Mouse (Mus musculus) hindbrain, embryonic 15.5 days (tissue): Measurements from ENCODE around the gene Slc22a4. TPM values are rescaled to one million over a fixed set of nuclear protein-coding genes. Genes with fewer than 3 reads are reported as not detected.
"Not testable (repeated sequence)": the region's sequence is repeated elsewhere in the genome, so short reads cannot be mapped to it uniquely, and the experiment has no call there.

Source experiments
- ATAC-seq: fragments of 200-750 bp; cut with Nextera tagmentation; 2 replicates; pipeline ENCODE4 v1.8.0; 2017; ENCODE audit warnings: low read depth, moderate number of reproducible peaks, moderate TSS enrichment; ENCODE audit not compliant: low FRiP score
- H3K27ac ChIP-seq: fragments of 300-500 bp; sonication (generic); replicated peaks from 2 replicates; pipeline ENCODE4 v1.5.1; 2015; ENCODE audit warnings: mild to moderate bottlenecking, inconsistent platforms
- H3K27me3 ChIP-seq: fragments of 300-500 bp; sonication (generic); 2 replicates; pipeline ENCODE4 v1.6.1; 2015; ENCODE audit warnings: control low read depth, inconsistent platforms
- H3K36me3 ChIP-seq: fragments of 300-500 bp; sonication (generic); 2 replicates; pipeline ENCODE4 v1.6.1; 2015; ENCODE audit warnings: control low read depth, inconsistent platforms
- H3K4me1 ChIP-seq: fragments of 300-500 bp; sonication (generic); replicated peaks from 2 replicates; pipeline ENCODE4 v1.6.1; 2015; ENCODE audit warnings: control low read depth, inconsistent platforms
- H3K4me2 ChIP-seq: fragments of 300-500 bp; sonication (generic); 2 replicates; pipeline ENCODE4 v1.6.1; 2015; ENCODE audit warnings: moderate library complexity, mild to moderate bottlenecking, inconsistent platforms
- H3K4me3 ChIP-seq: fragments of 300-500 bp; sonication (generic); 2 replicates; pipeline ENCODE4 v1.5.1; 2015; ENCODE audit warnings: mild to moderate bottlenecking, inconsistent platforms
- H3K9ac ChIP-seq: fragments of 300-500 bp; sonication (generic); 2 replicates; pipeline ENCODE4 v1.6.1; 2015; ENCODE audit warnings: inconsistent platforms
- H3K9me3 ChIP-seq: fragments of 300-500 bp; sonication (generic); 2 replicates; pipeline ENCODE4 v1.6.1; 2016; ENCODE audit warnings: control low read depth, inconsistent platforms
- WGBS: fragments of 180-500 bp; shearing (Covaris S2); methylation state at CpG from one replicate; pipeline ENCODE4 v1.1.7; 2015; 5-methylcytosine and 5-hydroxymethylcytosine counted together
- polyA plus RNA-seq: library from polyadenylated mRNA; unstranded; fragments of >200 nt; fragmentation: Nextera tagmentation; extraction: Ambion mirVana; gene quantifications from 2 replicates; pipeline ENCODE4 v1.2.1, GENCODE M21; 2015

Slc22a4 gene
- polyA plus RNA-seq, 1 experiment from 2014 or later, result 4.4 TPM

- H3K4me2 ChIP-seq, result no peak overlapping the region
- 65% methylated on average over 1 of the region's 1 CpGs for WGBS
- no peaks in the 10 kb centered on the region for H3K36me3 ChIP-seq
- no peaks in the 10 kb centered on the region for H3K9me3 ChIP-seq
- H3K4me3 ChIP-seq, result no peak overlapping the region
- H3K4me1 ChIP-seq, result no peaks in the 10 kb centered on the region
- H3K27ac ChIP-seq, result no peak overlapping the region
- no peak for ATAC-seq
- no peaks in the 10 kb centered on the region for H3K27me3 ChIP-seq
- no peak overlapping the region for H3K9ac ChIP-seq
These were observed 71.3 kb downstream of the Slc22a4 start for GRCm38 (mm10) chr11:53956636-53957035.

GRCm38 (mm10) chr11:53954653-53955052, 73.2 kb downstream of the Slc22a4 start:
- Histone ChIP-seq H3K27me3 (no peaks in the 10 kb centered on the region), H3K4me2 (no peak overlapping the region), H3K36me3 (no peaks in the 10 kb centered on the region), H3K4me3 (no peak overlapping the region), H3K4me1 (no peaks in the 10 kb centered on the region), H3K9ac (no peak overlapping the region), H3K27ac (no peak overlapping the region), H3K9me3 (no peaks in the 10 kb centered on the region)
- 96% methylated on average over 3 of the region's 3 CpGs for WGBS
- ATAC-seq, result no peak

GRCm38 (mm10) chr11:53950133-53950532, 77.8 kb downstream of the Slc22a4 start:
- not testable (repeated sequence) for ATAC-seq, H3K9me3 ChIP-seq, H3K27me3 ChIP-seq, H3K4me1 ChIP-seq, H3K9ac ChIP-seq, H3K36me3 ChIP-seq, H3K4me2 ChIP-seq, H3K27ac ChIP-seq, H3K4me3 ChIP-seq
- WGBS, result no CpG with 5 or more reads among the region's 3 CpGs

Other genes starting within 250 kb of the Slc22a4 start
- 0.35 TPM in 1 of 2 replicates, not detected in the other for gene Gm12216, start 168.8 kb downstream of the Slc22a4 start, polyA plus RNA-seq
- 10.9 and 12.1 TPM in 2 replicates for gene Slc22a5, start 136.4 kb downstream of the Slc22a4 start, polyA plus RNA-seq
- gene Slc22a21, start 47.8 kb downstream of the Slc22a4 start, polyA plus RNA-seq, result 3.1 and 3.7 TPM in 2 replicates
- 28.2 and 33.4 TPM in 2 replicates for gene Pdlim4, start 40.9 kb upstream of the Slc22a4 start, polyA plus RNA-seq
- gene P4ha2, start 72.0 kb upstream of the Slc22a4 start, polyA plus RNA-seq, result 9.2 and 10.1 TPM in 2 replicates
- not detected in 2 replicates for gene Csf2, start 221.6 kb upstream of the Slc22a4 start, polyA plus RNA-seq
- not detected in 2 replicates for gene Il3, start 239.2 kb upstream of the Slc22a4 start, polyA plus RNA-seq